Mouse (Mus musculus) megakaryocyte, embryonic 14.5 days (primary cell): Measurements from ENCODE around the gene Hba-a1.

Experiments used
- FLI1 ChIP-seq: IDR thresholded peaks from 2 replicates; pipeline ENCODE4 v1.6.1; 2012; ENCODE audit warnings: low read length, inconsistent platforms, mixed read lengths
- GATA1 ChIP-seq: IDR thresholded peaks from 3 replicates; pipeline ENCODE4 v1.6.1; 2012; ENCODE audit warnings: mixed read lengths, low read length, inconsistent platforms, borderline replicate concordance

DNA sequence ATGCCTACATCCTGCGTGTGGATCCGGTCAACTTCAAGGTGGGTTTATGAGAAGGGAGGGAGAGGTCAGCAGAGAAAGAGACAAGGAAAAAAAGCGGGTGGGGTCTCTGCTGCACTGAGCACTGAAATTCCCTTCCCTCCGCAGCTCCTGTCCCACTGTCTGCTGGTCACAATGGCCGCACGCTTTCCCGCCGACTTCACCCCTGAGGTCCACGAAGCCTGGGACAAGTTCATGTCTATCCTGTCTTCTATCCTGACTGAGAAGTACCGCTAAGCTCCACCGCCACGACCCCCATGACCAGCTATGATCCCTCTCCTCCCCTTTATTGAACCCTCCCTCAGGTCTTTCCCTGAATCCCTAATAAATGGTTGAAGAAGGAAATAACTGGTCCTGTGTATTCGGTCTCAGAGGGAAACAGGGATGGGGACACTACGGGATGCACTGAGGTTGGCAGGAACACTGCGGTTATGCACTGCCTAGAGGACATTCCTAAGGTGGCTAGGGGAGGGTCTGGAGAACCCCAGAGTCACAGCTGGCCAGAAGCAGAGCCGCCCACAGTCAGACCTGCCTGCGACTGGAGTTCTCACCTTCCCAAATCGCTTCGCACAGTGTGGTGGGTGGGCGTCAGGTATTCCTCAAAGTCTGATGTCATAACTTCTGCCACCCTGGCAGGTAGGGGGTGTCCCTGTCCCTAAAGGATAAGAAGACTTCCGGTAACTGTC, 5.4 kb upstream of the Hba-a1 start:
- TF ChIP-seq GATA1 (no peak), FLI1 (no peak)
